11 mouse cellular contexts compared by ENCODE assay signal in the genomic region with DNA sequence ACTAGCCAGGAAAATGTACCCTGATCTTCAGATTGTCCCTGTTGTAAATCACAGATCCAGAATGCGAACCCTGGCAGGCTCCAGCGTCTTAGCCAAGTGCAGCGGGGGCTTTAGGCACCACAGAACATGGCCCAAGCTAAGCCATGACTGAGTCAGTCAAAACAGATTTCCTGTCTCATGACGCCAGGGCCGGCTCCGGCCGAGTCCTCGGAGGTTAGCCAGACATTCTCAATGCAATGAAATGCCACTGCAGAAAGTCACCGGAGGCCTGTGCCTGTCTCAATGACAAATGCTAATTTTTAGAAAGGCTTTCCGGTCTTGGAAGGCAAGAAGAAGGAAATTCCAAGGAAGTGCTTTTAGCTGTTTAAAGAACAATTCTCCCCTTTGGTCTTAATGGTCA.
DNase-seq lines count a peak whose midpoint lies in the region; ATAC-seq and TF ChIP-seq lines count a peak whose summit lies in the region.
"Had no signal": no experiment of that assay in that cellular context is flagged by ENCODE, and none has a peak within 500 bp of the region (broad histone marks: within the 10 kb centered on the region; RNA-seq: fewer than 3 reads in every experiment).

No protein-coding gene starts in this region.

- no peak for TF ChIP-seq CTCF in liver, postnatal 0 days (IDR thresholded peaks at IDR 0.05; ENCODE audit: low read depth)
- TF ChIP-seq CTCF in heart, adult 2 months (IDR thresholded peaks at IDR 0.05), result no peak

- 72% methylated on average over 10 of the region's 10 CpGs for WGBS in liver, postnatal 0 days (ENCODE audit: insufficient replicate concordance)
- WGBS in heart, adult 2 months, result 30% methylated on average over 10 of the region's 10 CpGs
- WGBS in kidney, embryonic 16.5 days, result 46% methylated on average over 10 of the region's 10 CpGs
- WGBS in midbrain, embryonic 16.5 days, result 80% methylated on average over 10 of the region's 10 CpGs

- H3K4me2 ChIP-seq in liver, postnatal 0 days (ENCODE audit: low read depth, low read length), result no peak overlapping the region
- no peak overlapping the region for H3K4me2 ChIP-seq in kidney, embryonic 16.5 days (replicated peaks; ENCODE audit: low read depth, low read length)
- no peak overlapping the region for H3K4me2 ChIP-seq in midbrain, embryonic 16.5 days (ENCODE audit: low read length)
- H3K4me2 ChIP-seq: limb, embryonic 15.5 days; neural tube, embryonic 13.5 days had no signal

- intact Hi-C loops in heart, adult 2 months (cut with DNase I), result no loop called here
- intact Hi-C loops in left cerebral cortex, postnatal 25 days (cut with DNase I), result no loop called here

- TF ChIP-seq EP300 in liver, postnatal 0 days (IDR thresholded peaks at IDR 0.05; ENCODE audit: low read depth), result no peak
- TF ChIP-seq EP300 in heart, adult 2 months (IDR thresholded peaks at IDR 0.05; ENCODE audit: insufficient read depth, low read depth, low read length), result no peak

- H3K9ac ChIP-seq in liver, postnatal 0 days (replicated peaks), result no peak overlapping the region
- no peak overlapping the region for H3K9ac ChIP-seq in heart, adult 2 months (ENCODE audit: low read depth, low read length)
- no peak overlapping the region for H3K9ac ChIP-seq in kidney, embryonic 16.5 days (replicated peaks; ENCODE audit: low read length)
- H3K9ac ChIP-seq in midbrain, embryonic 16.5 days (ENCODE audit: low read depth, low read length), result no peak overlapping the region
- H3K9ac ChIP-seq: limb, embryonic 15.5 days; neural tube, embryonic 13.5 days had no signal

- DNase-seq in liver, result peak; percentile 23
- DNase-seq in liver, postnatal 0 days, result no peak
- peak in 1 of 2 experiments; percentile 21 for DNase-seq in heart, adult 2 months
- no peak for DNase-seq in right cerebral cortex, adult 18-20 months
- no peak for DNase-seq in left cerebral cortex, postnatal 25 days (ENCODE audit: low spot score in 2 of 2)
- no peak for DNase-seq in spleen, postnatal 10 days (ENCODE audit: low spot score in 2 of 2)
- DNase-seq: cerebellum, adult 11-12 months had no signal

- no peaks in the 10 kb centered on the region for H3K27me3 ChIP-seq in liver, postnatal 0 days (ENCODE audit: insufficient read depth, low read length)
- H3K27me3 ChIP-seq in heart, adult 2 months (ENCODE audit: control insufficient read depth, insufficient read depth, low read length), result no peaks in the 10 kb centered on the region
- H3K27me3 ChIP-seq in kidney, embryonic 16.5 days (ENCODE audit: insufficient read depth, low read length), result no peaks in the 10 kb centered on the region
- H3K27me3 ChIP-seq in midbrain, embryonic 16.5 days (ENCODE audit: control insufficient read depth, insufficient read depth, low read depth, low read length), result no peaks in the 10 kb centered on the region
- H3K27me3 ChIP-seq: limb, embryonic 15.5 days; neural tube, embryonic 13.5 days had no signal

- H3K79me2 ChIP-seq in heart, adult 2 months (replicated peaks; ENCODE audit: control insufficient read depth, insufficient read depth, low read length), result no peaks in the 10 kb centered on the region

- no peaks in the 10 kb centered on the region for H3K9me3 ChIP-seq in liver, postnatal 0 days (ENCODE audit: low read length)
- no peaks in the 10 kb centered on the region for H3K9me3 ChIP-seq in kidney, embryonic 16.5 days (ENCODE audit: low read length)
- no peaks in the 10 kb centered on the region for H3K9me3 ChIP-seq in midbrain, embryonic 16.5 days (replicated peaks; ENCODE audit: control insufficient read depth, low read length, poor library complexity, severe bottlenecking)
- H3K9me3 ChIP-seq: limb, embryonic 15.5 days; neural tube, embryonic 13.5 days had no signal

- no peak for ATAC-seq in liver, postnatal 0 days
- ATAC-seq in kidney, embryonic 16.5 days (ENCODE audit: low FRiP score, low TSS enrichment), result peak; percentile 70; the same call in 1 of the 2 replicates
- ATAC-seq in midbrain, embryonic 16.5 days, result no peak

- TF ChIP-seq POLR2A in heart, adult 2 months (IDR thresholded peaks at IDR 0.05; ENCODE audit: insufficient read depth, low read depth, low read length), result no peak

- no peak overlapping the region for H3K27ac ChIP-seq in liver, postnatal 0 days (ENCODE audit: low read depth)
- 0 out of 2 replicates have a peak overlapping the region, but pooled peaks have one; percentile 15 for H3K27ac ChIP-seq in heart, adult 2 months
- peak overlapping the region; percentile 27 for H3K27ac ChIP-seq in kidney, embryonic 16.5 days (ENCODE audit: low read length)
- H3K27ac ChIP-seq in midbrain, embryonic 16.5 days (ENCODE audit: low read length), result no peak overlapping the region
- H3K27ac ChIP-seq: limb, embryonic 15.5 days; neural tube, embryonic 13.5 days had no signal

- no peak overlapping the region for H3K4me3 ChIP-seq in liver, postnatal 0 days (ENCODE audit: low read depth, low read length)
- no peak overlapping the region for H3K4me3 ChIP-seq in heart, adult 2 months
- no peak overlapping the region for H3K4me3 ChIP-seq in kidney, embryonic 16.5 days (ENCODE audit: low read length)
- no peak overlapping the region for H3K4me3 ChIP-seq in midbrain, embryonic 16.5 days (ENCODE audit: low read depth, low read length)
- H3K4me3 ChIP-seq: limb, embryonic 15.5 days; neural tube, embryonic 13.5 days had no signal

- H3K36me3 ChIP-seq in liver, postnatal 0 days (replicated peaks; ENCODE audit: insufficient read depth, low read length), result no peaks in the 10 kb centered on the region
- H3K36me3 ChIP-seq in heart, adult 2 months (ENCODE audit: control insufficient read depth, insufficient read depth, low read length), result no peaks in the 10 kb centered on the region
- no peaks in the 10 kb centered on the region for H3K36me3 ChIP-seq in kidney, embryonic 16.5 days (ENCODE audit: insufficient read depth, low read length)
- H3K36me3 ChIP-seq in midbrain, embryonic 16.5 days (ENCODE audit: control insufficient read depth, insufficient read depth, low read length), result no peaks in the 10 kb centered on the region
- H3K36me3 ChIP-seq: limb, embryonic 15.5 days; neural tube, embryonic 13.5 days had no signal

- no peaks in the 10 kb centered on the region for H3K4me1 ChIP-seq in liver, postnatal 0 days (ENCODE audit: insufficient read depth)
- H3K4me1 ChIP-seq in heart, adult 2 months (ENCODE audit: control insufficient read depth, insufficient read depth, low read length), result no peaks in the 10 kb centered on the region
- H3K4me1 ChIP-seq in kidney, embryonic 16.5 days (ENCODE audit: insufficient read depth, low read length), result no peaks in the 10 kb centered on the region; the same call in none of the 2 replicates
- no peaks in the 10 kb centered on the region for H3K4me1 ChIP-seq in midbrain, embryonic 16.5 days (ENCODE audit: control insufficient read depth, insufficient read depth, low read length)
- H3K4me1 ChIP-seq: limb, embryonic 15.5 days; neural tube, embryonic 13.5 days had no signal

Comparison
In these comparisons a context has a peak if more than half of its experiments do, and no peak if none do; other contexts are left out.
1. H3K27ac ChIP-seq: peak in heart, adult 2 months (single experiment) and kidney, embryonic 16.5 days (single experiment); none in liver, postnatal 0 days (single experiment) and midbrain, embryonic 16.5 days (single experiment).